Mouse (Mus musculus) cerebellum, adult 2 months (tissue): ENCODE measurements at regions not wholly inside any gene's neighbourhood (a gene's known extent, or its start where the extent isn't known, plus 50 kb on each side); places are given as distances from the start of the nearest gene placed in this dataset.

ENCODE experiments used
- CTCF ChIP-seq: fragments of 200-500 bp; IDR thresholded peaks from 2 replicates; pipeline ENCODE4 v1.5.1; 2011; ENCODE audit warnings: low read depth, mild to moderate bottlenecking, control low read depth, low read length, moderate library complexity, borderline replicate concordance; ENCODE audit not compliant: insufficient read depth
- POLR2A ChIP-seq: fragments of 200-500 bp; IDR thresholded peaks from 2 replicates; pipeline ENCODE4 v1.6.1; 2011; ENCODE audit warnings: low read length, control low read depth, borderline replicate concordance; ENCODE audit not compliant: insufficient read depth

DNA sequence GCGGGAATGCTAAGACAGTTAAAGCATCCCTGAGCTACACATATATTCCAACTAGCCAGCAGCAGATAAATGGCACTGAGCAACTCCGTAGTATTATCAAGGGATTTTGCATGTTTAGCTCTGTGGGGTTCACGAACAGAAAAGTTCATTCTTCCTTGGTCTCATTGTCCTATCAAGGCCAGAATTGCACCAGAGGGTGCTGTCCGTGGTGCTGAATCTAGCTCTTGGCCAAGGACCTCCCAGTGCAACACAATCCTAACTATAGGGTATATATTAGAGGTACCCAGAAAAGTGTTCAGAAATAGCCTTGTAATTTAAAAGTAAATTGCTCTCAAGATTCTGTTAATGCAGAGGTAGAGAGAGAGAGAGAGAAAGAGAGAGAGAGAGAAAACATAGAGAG is 176.9 kb upstream of the Kcnd3 start:
- TF ChIP-seq POLR2A (no peak), CTCF (no peak)
